Mouse (Mus musculus): ENCODE measurements around the gene Map3k15. TPM values are rescaled to one million over a fixed set of nuclear protein-coding genes. Genes with fewer than 3 reads are reported as not detected.
A peak's percentile ranks its signal among the peaks of the same experiment; 100 is the strongest.

Gene Map3k15
- polyA plus RNA-seq, 1 experiment: 1.2 TPM

- H3K4me1 ChIP-seq (ENCODE audit: control insufficient read depth, insufficient read depth, low read length): no peaks in the 10 kb centered on the region
- TF ChIP-seq POLR2A (IDR thresholded peaks at IDR 0.05; ENCODE audit: extremely low read depth, insufficient read depth, low read length): no peak
- TF ChIP-seq CTCF (IDR thresholded peaks at IDR 0.05; ENCODE audit: extremely low read depth, insufficient read depth, low read length): no peak
- H3K4me3 ChIP-seq (ENCODE audit: insufficient read depth, low read length): no peak overlapping the region
- H3K27ac ChIP-seq (ENCODE audit: insufficient read depth, low read length): no peak overlapping the region
Observed at GRCm38 (mm10) chrX:160148859-160149258, 160.6 kb downstream of the Map3k15 start.

DNA sequence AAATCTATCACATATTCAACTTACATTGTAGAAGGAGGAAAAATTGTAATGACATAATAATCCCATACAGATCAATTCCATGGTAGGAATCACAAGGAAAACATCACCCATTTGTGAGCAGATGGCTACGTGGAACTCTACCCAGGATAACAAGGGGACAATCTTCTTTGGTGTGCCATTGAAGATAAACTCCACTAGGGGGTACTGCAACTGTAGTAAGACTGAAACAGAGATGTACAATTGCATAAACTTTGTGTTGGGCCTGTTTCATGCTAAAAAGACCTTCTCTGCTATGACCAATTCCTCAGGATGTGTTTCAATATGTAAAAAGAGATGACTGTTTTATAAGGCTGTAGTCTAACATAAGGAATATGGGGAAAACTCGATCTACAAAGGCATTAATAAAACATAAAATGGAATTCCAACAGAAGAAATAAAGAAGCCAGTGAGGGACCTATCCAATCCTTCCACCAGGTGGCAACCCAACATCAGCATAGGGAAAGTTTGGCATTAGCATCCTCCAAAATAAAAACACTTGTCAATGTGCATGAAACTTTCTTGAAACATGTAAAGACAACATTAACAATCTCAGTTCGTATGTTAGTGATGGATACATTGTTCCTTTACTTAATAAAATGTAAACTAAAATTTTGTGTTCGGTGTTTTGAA, 165.0 kb downstream of the Map3k15 start:
- no peak overlapping the region for H3K4me3 ChIP-seq (ENCODE audit: insufficient read depth, low read length)
- TF ChIP-seq CTCF (IDR thresholded peaks at IDR 0.05; ENCODE audit: extremely low read depth, insufficient read depth, low read length) (peak; percentile 37; the same call in 1 of the 2 replicates), POLR2A (IDR thresholded peaks at IDR 0.05; ENCODE audit: extremely low read depth, insufficient read depth, low read length) (no peak)
- no peaks in the 10 kb centered on the region for H3K4me1 ChIP-seq (ENCODE audit: control insufficient read depth, insufficient read depth, low read length)
- H3K27ac ChIP-seq (ENCODE audit: insufficient read depth, low read length): no peak overlapping the region

DNA sequence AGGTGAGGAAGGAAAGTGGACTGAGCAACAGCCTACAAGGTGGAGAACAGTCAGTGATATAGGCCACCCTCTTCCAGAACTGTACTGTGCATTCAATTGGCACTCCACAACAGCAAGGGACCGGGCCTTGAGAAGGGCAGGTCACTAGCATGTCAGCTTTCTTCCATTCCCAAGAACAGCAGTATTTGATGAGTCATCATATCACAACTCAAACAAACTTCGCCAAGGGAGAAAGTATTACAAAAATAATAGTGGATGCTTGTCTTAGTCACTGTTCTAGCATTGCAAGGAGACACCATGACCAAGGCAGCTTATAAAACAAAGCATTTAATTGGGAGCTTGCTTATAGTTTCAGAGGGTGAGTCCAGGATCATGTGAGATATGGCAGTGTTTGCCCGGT, 176.0 kb downstream of the Map3k15 start:
- TF ChIP-seq POLR2A (IDR thresholded peaks at IDR 0.05; ENCODE audit: extremely low read depth, insufficient read depth, low read length) (no peak), CTCF (IDR thresholded peaks at IDR 0.05; ENCODE audit: extremely low read depth, insufficient read depth, low read length) (no peak)
- H3K4me1 ChIP-seq (ENCODE audit: control insufficient read depth, insufficient read depth, low read length): no peaks in the 10 kb centered on the region
- no peak overlapping the region for H3K4me3 ChIP-seq (ENCODE audit: insufficient read depth, low read length)
- H3K27ac ChIP-seq (ENCODE audit: insufficient read depth, low read length): no peak overlapping the region

DNA sequence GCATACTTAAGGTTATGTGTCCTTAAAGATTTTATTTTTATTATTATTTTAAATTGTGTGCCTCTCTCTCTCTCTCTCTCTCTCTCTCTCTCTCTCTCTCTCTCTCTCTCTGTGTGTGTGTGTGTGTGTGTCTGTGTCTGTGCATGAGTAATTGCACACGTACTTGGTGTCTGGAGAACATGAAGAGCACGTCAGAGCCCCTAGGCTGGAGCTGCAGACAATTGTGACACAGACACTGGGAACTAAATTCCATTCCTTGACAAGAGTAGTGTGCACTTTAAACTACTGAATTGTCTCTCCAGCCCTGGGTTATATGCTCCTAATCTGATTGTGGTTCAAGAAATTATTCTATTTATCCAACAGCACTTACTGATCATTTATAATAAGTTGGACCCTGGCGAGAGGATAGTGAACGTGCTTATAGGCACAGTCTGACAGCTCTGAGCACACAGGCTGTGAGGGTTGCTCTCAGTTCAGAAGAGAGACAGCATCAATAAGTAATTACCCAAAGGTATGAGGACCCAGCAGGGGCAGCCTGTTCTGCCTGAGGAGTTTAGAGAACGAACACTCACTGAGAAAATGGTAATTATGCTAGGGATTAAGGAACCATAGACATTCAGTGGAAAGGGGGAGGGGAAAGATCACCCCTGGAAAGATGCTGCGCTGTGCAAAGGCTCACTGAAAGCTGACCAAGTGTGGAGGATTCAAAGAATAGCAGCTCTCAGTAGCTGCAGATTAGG, 178.2 kb downstream of the Map3k15 start:
- TF ChIP-seq POLR2A (IDR thresholded peaks at IDR 0.05; ENCODE audit: extremely low read depth, insufficient read depth, low read length) (no peak), CTCF (IDR thresholded peaks at IDR 0.05; ENCODE audit: extremely low read depth, insufficient read depth, low read length) (no peak)
- Histone ChIP-seq H3K4me3 (ENCODE audit: insufficient read depth, low read length) (no peak overlapping the region), H3K27ac (ENCODE audit: insufficient read depth, low read length) (no peak overlapping the region), H3K4me1 (ENCODE audit: control insufficient read depth, insufficient read depth, low read length) (no peaks in the 10 kb centered on the region)

- H3K27ac ChIP-seq (ENCODE audit: insufficient read depth, low read length): no peak overlapping the region
- H3K4me1 ChIP-seq (ENCODE audit: control insufficient read depth, insufficient read depth, low read length): no peaks in the 10 kb centered on the region
- H3K4me3 ChIP-seq (ENCODE audit: insufficient read depth, low read length): no peak overlapping the region
- TF ChIP-seq CTCF (IDR thresholded peaks at IDR 0.05; ENCODE audit: extremely low read depth, insufficient read depth, low read length) (peak; percentile 51), POLR2A (IDR thresholded peaks at IDR 0.05; ENCODE audit: extremely low read depth, insufficient read depth, low read length) (no peak)
Observed at GRCm38 (mm10) chrX:160170150-160170549, 181.9 kb downstream of the Map3k15 start.

Other genes with a start within 250 kb of the Map3k15 start
- 150 and 156 TPM in 2 replicates for gene Pdha1, start 150.0 kb downstream of the Map3k15 start, polyA plus RNA-seq (2012; rRNA removed)

Measured in cortical plate, adult 2 months (tissue).